Mouse (Mus musculus) thymus, postnatal 0 days (tissue): ENCODE results near the gene Slc7a11. TPM values are rescaled to one million over a fixed set of nuclear protein-coding genes. Genes with fewer than 3 reads are reported as not detected.

Experiments
- DNase-seq: peaks from one replicate; pipeline ENCODE4 v3.0.0-alpha.2; 2015; ENCODE audit warnings: low spot score
- polyA plus RNA-seq: library from polyadenylated mRNA; unstranded; fragments of >200 nt; fragmentation: Nextera tagmentation; extraction: Ambion mirVana; gene quantifications from 2 replicates; pipeline ENCODE4 v1.2.1, GENCODE M21; 2015

The Slc7a11 gene
- polyA plus RNA-seq, 1 experiment from 2014 or later = 14.1 TPM

GRCm38 (mm10) chr3:50186369-50186768 is 257.0 kb downstream of the Slc7a11 start:
- DNase-seq = no peak

- DNase-seq = no peak
Observed at GRCm38 (mm10) chr3:50185879-50186278, 257.5 kb downstream of the Slc7a11 start.

- no peak for DNase-seq
Observed at GRCm38 (mm10) chr3:50160756-50161155, 282.7 kb downstream of the Slc7a11 start.

GRCm38 (mm10) chr3:50144144-50144543 is 299.3 kb downstream of the Slc7a11 start:
- no peak for DNase-seq

GRCm38 (mm10) chr3:50138319-50138718 is 305.1 kb downstream of the Slc7a11 start:
- no peak for DNase-seq

GRCm38 (mm10) chr3:50132204-50132603 is 311.2 kb downstream of the Slc7a11 start:
- DNase-seq = no peak

- no peak for DNase-seq
Observed at GRCm38 (mm10) chr3:50130319-50130718, 313.1 kb downstream of the Slc7a11 start.

- no peak for DNase-seq
Observed at GRCm38 (mm10) chr3:50121001-50121400, 322.4 kb downstream of the Slc7a11 start.

- DNase-seq = no peak
Observed at GRCm38 (mm10) chr3:50116266-50116665, 327.1 kb downstream of the Slc7a11 start.

GRCm38 (mm10) chr3:50105509-50105908 is 337.9 kb downstream of the Slc7a11 start:
- no peak for DNase-seq

- DNase-seq = no peak
Observed at GRCm38 (mm10) chr3:50094404-50095092, 348.9 kb downstream of the Slc7a11 start.

- DNase-seq = peak; percentile 37
Observed at GRCm38 (mm10) chr3:50076979-50077378, 366.4 kb downstream of the Slc7a11 start.

- DNase-seq = no peak
Observed at GRCm38 (mm10) chr3:50063396-50063795, 380.0 kb downstream of the Slc7a11 start.

GRCm38 (mm10) chr3:50044666-50045065 is 398.7 kb downstream of the Slc7a11 start:
- DNase-seq = no peak

GRCm38 (mm10) chr3:50044160-50044559 is 399.3 kb downstream of the Slc7a11 start:
- DNase-seq = no peak

GRCm38 (mm10) chr3:50041141-50041540 is 402.3 kb downstream of the Slc7a11 start:
- DNase-seq = no peak

- DNase-seq = no peak
Observed at GRCm38 (mm10) chr3:50035875-50036528, 407.4 kb downstream of the Slc7a11 start.

- DNase-seq = no peak
Observed at GRCm38 (mm10) chr3:50033325-50033724, 410.1 kb downstream of the Slc7a11 start.

- DNase-seq = no peak
Observed at GRCm38 (mm10) chr3:50026039-50026438, 417.4 kb downstream of the Slc7a11 start.

GRCm38 (mm10) chr3:50014396-50014795 is 429.0 kb downstream of the Slc7a11 start:
- DNase-seq = no peak

- DNase-seq = no peak
Observed at GRCm38 (mm10) chr3:50012012-50012411, 431.4 kb downstream of the Slc7a11 start.

- DNase-seq = no peak
Observed at GRCm38 (mm10) chr3:50003970-50004683, 439.3 kb downstream of the Slc7a11 start.
